Mouse (Mus musculus) heart, adult 2 months (tissue): ENCODE measurements around the gene Gm10591.
"Not testable (repeated sequence)": the region's sequence is repeated elsewhere in the genome, so short reads cannot be mapped to it uniquely, and the experiment has no call there.

Experiments used
- CTCF ChIP-seq: fragments of 200-600 bp; IDR thresholded peaks from 2 replicates; pipeline ENCODE4 v1.8.1; 2022; ENCODE audit warnings: antibody characterized with exemption, mild to moderate bottlenecking, moderate library complexity
- EP300 ChIP-seq: fragments of 200-500 bp; IDR thresholded peaks from 2 replicates; pipeline ENCODE4 v1.6.1; 2011; ENCODE audit warnings: low read depth, low read length, control low read depth; ENCODE audit not compliant: insufficient read depth
- POLR2A ChIP-seq: fragments of 200-500 bp; IDR thresholded peaks from 2 replicates; pipeline ENCODE4 v1.6.1; 2011; ENCODE audit warnings: mild to moderate bottlenecking, low read depth, low read length, control low read depth; ENCODE audit not compliant: insufficient read depth

DNA sequence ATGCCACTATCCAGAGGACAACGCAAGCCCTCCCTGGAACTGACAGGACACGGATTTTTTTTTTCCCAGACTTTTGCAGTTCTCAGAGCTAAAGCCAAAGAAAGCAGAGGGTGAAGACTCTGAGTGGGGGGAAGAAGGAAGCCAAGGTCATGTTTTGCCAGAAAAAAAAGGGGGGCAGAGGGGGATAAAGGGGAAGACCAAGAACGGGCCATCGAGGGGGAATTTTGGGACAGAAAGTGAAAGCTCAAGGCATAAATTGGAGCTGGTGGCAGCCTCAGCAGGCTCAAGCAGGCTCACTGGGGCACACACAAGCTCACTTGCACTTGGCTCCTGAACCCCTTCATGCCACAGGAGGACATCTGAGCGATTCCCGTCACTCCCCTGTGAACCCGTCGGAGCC, 17.4 kb downstream of the Gm10591 start, which contains the start of gene Gm2564:
- TF ChIP-seq POLR2A, EP300, CTCF: not testable (repeated sequence)
